Mouse (Mus musculus): ENCODE measurements around the gene Slc9a9. TPM values are rescaled to one million over a fixed set of nuclear protein-coding genes. Genes with fewer than 3 reads are reported as not detected.
A peak's percentile ranks its signal among the peaks of the same experiment; 100 is the strongest.

The Slc9a9 gene
- polyA plus RNA-seq, 2 experiments: 1.1 to 1.3 TPM

GRCm38 (mm10) chr9:95167806-95168205 is 498.1 kb downstream of the Slc9a9 start:
- TF ChIP-seq CTCF (IDR thresholded peaks at IDR 0.05; ENCODE audit: low read depth): no peak
- TF ChIP-seq EP300 (IDR thresholded peaks at IDR 0.05; ENCODE audit: low read depth): no peak
- WGBS (ENCODE audit: insufficient replicate concordance): 36% methylated on average over 1 of the region's 1 CpGs
- no peak for DNase-seq (ENCODE audit: low read depth in 3 of 3, low spot score in 3 of 3)
- Histone ChIP-seq H3K9me3 (ENCODE audit: control insufficient read depth, low read length) (no peaks in the 10 kb centered on the region), H3K4me2 (ENCODE audit: low read depth) (no peak overlapping the region), H3K4me1 (replicated peaks; ENCODE audit: control insufficient read depth in 2 of 2, insufficient read depth in 2 of 2, low read length in 1 of 2) (peaks cover 0 to 3% of the 10 kb centered on the region in 2 experiments; a peak in 1 of 4 replicates), H3K36me3 (replicated peaks; ENCODE audit: control insufficient read depth, insufficient read depth, low read depth) (no peaks in the 10 kb centered on the region), H3K27me3 (ENCODE audit: control insufficient read depth, insufficient read depth, low read length) (no peaks in the 10 kb centered on the region), H3K4me3 (ENCODE audit: insufficient read depth in 1 of 2, low read depth in 2 of 2, low read length in 2 of 2) (no peak overlapping the region), H3K27ac (no peak overlapping the region), H3K9ac (replicated peaks) (no peak overlapping the region)
- ATAC-seq (ENCODE audit: insufficient read depth): no peak

GRCm38 (mm10) chr9:95168487-95169008 is 498.8 kb downstream of the Slc9a9 start:
- TF ChIP-seq EP300 (IDR thresholded peaks at IDR 0.05; ENCODE audit: low read depth) (no peak), CTCF (IDR thresholded peaks at IDR 0.05; ENCODE audit: low read depth) (no peak)
- Histone ChIP-seq H3K27me3 (ENCODE audit: control insufficient read depth, insufficient read depth, low read length) (no peaks in the 10 kb centered on the region), H3K4me1 (replicated peaks; ENCODE audit: control insufficient read depth in 2 of 2, insufficient read depth in 2 of 2, low read length in 1 of 2) (peaks cover 0 to 3% of the 10 kb centered on the region in 2 experiments; a peak in 1 of 4 replicates), H3K4me3 (ENCODE audit: insufficient read depth in 1 of 2, low read depth in 2 of 2, low read length in 2 of 2) (no peak overlapping the region), H3K9ac (replicated peaks) (no peak overlapping the region), H3K36me3 (replicated peaks; ENCODE audit: control insufficient read depth, insufficient read depth, low read depth) (no peaks in the 10 kb centered on the region), H3K9me3 (ENCODE audit: control insufficient read depth, low read length) (no peaks in the 10 kb centered on the region), H3K4me2 (ENCODE audit: low read depth) (no peak overlapping the region), H3K27ac (no peak overlapping the region)
- WGBS (ENCODE audit: insufficient replicate concordance): 71% methylated on average over 13 of the region's 13 CpGs
- no peak for ATAC-seq (ENCODE audit: insufficient read depth)
- DNase-seq (ENCODE audit: low read depth in 3 of 3, low spot score in 3 of 3): no peak

GRCm38 (mm10) chr9:95178170-95178569 is 508.5 kb downstream of the Slc9a9 start:
- no peak overlapping the region for H3K4me3 ChIP-seq (ENCODE audit: insufficient read depth in 1 of 2, low read depth in 2 of 2, low read length in 2 of 2)
- DNase-seq (ENCODE audit: low read depth in 3 of 3, low spot score in 3 of 3) (no peak), ATAC-seq (ENCODE audit: insufficient read depth) (0 out of 2 replicates have a peak, but pooled peaks have one; percentile 39)
- TF ChIP-seq CTCF (IDR thresholded peaks at IDR 0.05; ENCODE audit: low read depth) (no peak), EP300 (IDR thresholded peaks at IDR 0.05; ENCODE audit: low read depth) (no peak)
- H3K4me2 ChIP-seq (ENCODE audit: low read depth): no peak overlapping the region
- WGBS (ENCODE audit: insufficient replicate concordance): 51% methylated on average over 3 of the region's 3 CpGs
- no peaks in the 10 kb centered on the region for H3K27me3 ChIP-seq (ENCODE audit: control insufficient read depth, insufficient read depth, low read length)
- H3K36me3 ChIP-seq (replicated peaks; ENCODE audit: control insufficient read depth, insufficient read depth, low read depth): no peaks in the 10 kb centered on the region
- no peak overlapping the region for H3K27ac ChIP-seq
- peaks cover 0 to 5% of the 10 kb centered on the region in 2 experiments; a peak in 1 of 4 replicates for H3K4me1 ChIP-seq (replicated peaks; ENCODE audit: control insufficient read depth in 2 of 2, insufficient read depth in 2 of 2, low read length in 1 of 2)
- no peaks in the 10 kb centered on the region for H3K9me3 ChIP-seq (ENCODE audit: control insufficient read depth, low read length)
- no peak overlapping the region for H3K9ac ChIP-seq (replicated peaks)

- Histone ChIP-seq H3K36me3 (replicated peaks; ENCODE audit: control insufficient read depth, insufficient read depth, low read depth) (no peaks in the 10 kb centered on the region), H3K9me3 (ENCODE audit: control insufficient read depth, low read length) (no peaks in the 10 kb centered on the region), H3K9ac (replicated peaks) (no peak overlapping the region), H3K27ac (no peak overlapping the region), H3K4me2 (ENCODE audit: low read depth) (no peak overlapping the region), H3K27me3 (ENCODE audit: control insufficient read depth, insufficient read depth, low read length) (no peaks in the 10 kb centered on the region), H3K4me3 (ENCODE audit: insufficient read depth in 1 of 2, low read depth in 2 of 2, low read length in 2 of 2) (no peak overlapping the region), H3K4me1 (replicated peaks; ENCODE audit: control insufficient read depth in 2 of 2, insufficient read depth in 2 of 2, low read length in 1 of 2) (peaks cover 0 to 5% of the 10 kb centered on the region in 2 experiments; a peak in 1 of 4 replicates)
- TF ChIP-seq EP300 (IDR thresholded peaks at IDR 0.05; ENCODE audit: low read depth) (no peak), CTCF (IDR thresholded peaks at IDR 0.05; ENCODE audit: low read depth) (no peak)
- DNase-seq (ENCODE audit: low read depth in 3 of 3, low spot score in 3 of 3) (no peak), ATAC-seq (ENCODE audit: insufficient read depth) (no peak)
- WGBS (ENCODE audit: insufficient replicate concordance): 40% methylated on average over 2 of the region's 2 CpGs
Observed at GRCm38 (mm10) chr9:95180005-95180404, 510.3 kb downstream of the Slc9a9 start.

- Histone ChIP-seq H3K9ac (replicated peaks) (no peak overlapping the region), H3K4me2 (ENCODE audit: low read depth) (no peak overlapping the region), H3K27me3 (ENCODE audit: control insufficient read depth, insufficient read depth, low read length) (no peaks in the 10 kb centered on the region), H3K36me3 (replicated peaks; ENCODE audit: control insufficient read depth, insufficient read depth, low read depth) (no peaks in the 10 kb centered on the region), H3K27ac (no peak overlapping the region), H3K4me1 (replicated peaks; ENCODE audit: control insufficient read depth in 2 of 2, insufficient read depth in 2 of 2, low read length in 1 of 2) (peaks cover 0 to 5% of the 10 kb centered on the region in 2 experiments; a peak in 1 of 4 replicates), H3K4me3 (ENCODE audit: insufficient read depth in 1 of 2, low read depth in 2 of 2, low read length in 2 of 2) (no peak overlapping the region), H3K9me3 (ENCODE audit: control insufficient read depth, low read length) (no peaks in the 10 kb centered on the region)
- TF ChIP-seq EP300 (IDR thresholded peaks at IDR 0.05; ENCODE audit: low read depth) (no peak), CTCF (IDR thresholded peaks at IDR 0.05; ENCODE audit: low read depth) (no peak)
- WGBS (ENCODE audit: insufficient replicate concordance): 55% methylated on average over 4 of the region's 4 CpGs
- ATAC-seq (ENCODE audit: insufficient read depth): peak; percentile 37; the same call in 1 of the 2 replicates
- DNase-seq (ENCODE audit: low read depth in 3 of 3, low spot score in 3 of 3): no peak
Observed at GRCm38 (mm10) chr9:95180569-95180968, 510.9 kb downstream of the Slc9a9 start.
